Mouse (Mus musculus): Measurements from ENCODE around the gene Icam1. TPM values are rescaled to one million over a fixed set of nuclear protein-coding genes. Genes with fewer than 3 reads are reported as not detected.
"Not testable (repeated sequence)": the region's sequence is repeated elsewhere in the genome, so short reads cannot be mapped to it uniquely, and the experiment has no call there.

The Icam1 gene
- total RNA-seq, 2 experiments from 2014 or later, result 1.6 to 3.0 TPM

DNA sequence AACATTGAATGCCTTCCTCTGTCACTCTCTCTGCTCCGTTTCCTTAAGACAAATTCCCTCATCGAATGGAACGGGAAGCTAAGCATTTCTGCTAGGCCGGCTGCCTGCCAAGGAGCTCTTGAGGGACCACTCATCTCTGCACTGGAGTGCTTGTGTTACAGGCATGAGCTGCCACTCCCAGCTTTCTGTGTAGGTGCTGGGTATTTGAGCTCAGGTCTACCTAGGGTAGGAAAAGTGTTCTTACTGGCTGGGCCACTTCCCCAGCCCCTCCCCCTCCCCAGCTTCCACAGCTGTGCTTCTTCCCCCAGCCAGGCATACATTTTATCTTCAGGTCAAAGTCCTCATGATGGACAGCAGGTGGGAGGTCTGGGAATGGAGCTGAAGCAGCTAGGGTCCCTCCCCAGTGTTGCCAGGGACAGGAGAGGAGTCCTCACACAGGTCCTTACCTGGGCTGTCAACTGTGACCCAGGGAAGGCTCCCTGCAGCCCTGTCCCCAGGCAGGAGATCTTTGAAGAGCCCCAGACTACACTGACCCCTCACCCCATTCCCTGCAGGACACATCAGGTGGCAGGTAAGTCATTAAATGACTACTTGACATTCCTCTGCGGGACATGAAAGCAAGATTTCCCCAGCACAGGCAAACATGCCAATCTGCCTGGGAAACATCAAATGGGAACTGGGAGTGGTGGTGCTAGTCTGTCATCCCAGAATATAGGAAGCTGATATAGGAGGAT, 22.5 kb upstream of the Icam1 start:
- DNase-seq, result no peak

DNA sequence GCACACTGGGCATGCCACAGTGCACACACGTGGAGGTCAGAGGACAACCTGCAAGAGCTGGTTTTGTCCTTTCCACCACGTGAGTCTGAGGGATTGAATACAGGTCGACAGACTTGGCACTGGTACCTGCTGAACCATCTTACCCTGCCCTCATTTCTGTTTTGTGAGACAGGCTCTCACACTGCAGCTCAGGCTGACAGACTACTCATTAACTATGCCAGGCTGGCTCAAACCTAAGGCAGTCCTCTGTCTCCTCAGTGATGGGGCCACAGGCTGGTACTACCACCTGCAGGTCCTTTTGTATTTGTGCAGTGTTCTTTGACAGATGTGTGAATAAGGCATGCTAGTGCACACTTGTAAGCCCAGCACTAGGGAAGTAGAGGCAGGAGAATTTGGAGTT, 20.7 kb upstream of the Icam1 start:
- DNase-seq, result no peak

DNA sequence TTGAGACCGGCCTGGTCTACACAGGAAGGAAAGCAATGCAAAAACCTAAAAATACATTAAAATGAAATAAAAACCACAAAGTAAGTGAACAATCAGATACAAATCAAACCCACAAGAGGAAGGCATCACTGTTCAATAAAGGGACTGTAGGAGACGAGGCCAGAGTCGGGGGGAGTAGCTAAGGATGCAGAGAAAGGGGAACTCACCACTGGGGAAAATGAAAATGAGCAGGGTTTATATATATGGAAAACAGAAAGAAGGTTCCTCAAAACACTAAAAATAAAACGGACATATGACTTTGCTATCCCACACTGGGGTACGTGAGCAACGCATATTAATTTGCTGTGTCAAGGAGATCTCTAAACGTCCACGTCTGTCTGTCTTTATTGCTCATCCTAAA, 18.7 kb upstream of the Icam1 start:
- no peak for DNase-seq

DNA sequence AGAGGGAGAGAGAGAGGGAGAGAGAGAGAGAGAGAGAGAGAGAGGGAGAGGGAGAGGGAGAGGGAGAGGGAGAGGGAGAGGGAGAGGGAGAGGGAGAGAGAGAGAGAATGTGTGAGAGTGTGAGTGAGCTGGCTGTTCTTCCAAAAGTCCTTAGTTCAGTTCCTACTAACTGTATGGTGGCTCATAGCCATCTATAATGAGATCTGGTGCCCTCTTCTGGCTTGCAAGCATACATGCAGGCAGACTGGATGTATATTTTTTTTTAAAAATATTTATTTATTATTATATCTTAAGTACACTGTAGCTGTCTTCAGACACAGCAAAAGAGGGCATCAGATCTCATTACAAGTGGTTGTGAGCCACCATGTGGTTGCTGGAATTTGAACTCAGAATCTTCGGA, 17.4 kb upstream of the Icam1 start:
- not testable (repeated sequence) for DNase-seq

DNA sequence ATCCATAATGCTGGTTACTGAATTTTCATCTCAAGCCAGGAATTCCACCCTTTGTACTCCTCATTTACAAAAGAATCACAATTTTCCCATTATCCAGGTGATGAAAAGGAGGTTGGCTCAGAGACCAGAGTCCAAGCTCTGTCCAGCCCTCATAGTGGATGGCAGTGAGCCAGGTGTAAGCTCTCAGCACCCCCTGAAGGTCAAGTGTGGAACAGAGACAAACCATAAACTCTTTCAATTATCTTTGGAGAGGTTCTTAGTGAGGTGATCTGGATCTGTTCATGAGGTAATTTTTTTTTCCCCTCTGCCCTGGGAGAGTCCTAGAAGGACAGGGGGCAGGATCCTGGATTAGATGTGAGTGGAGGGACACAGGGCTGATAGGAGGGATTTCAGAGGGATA, 15.0 kb upstream of the Icam1 start:
- no peak for DNase-seq

DNA sequence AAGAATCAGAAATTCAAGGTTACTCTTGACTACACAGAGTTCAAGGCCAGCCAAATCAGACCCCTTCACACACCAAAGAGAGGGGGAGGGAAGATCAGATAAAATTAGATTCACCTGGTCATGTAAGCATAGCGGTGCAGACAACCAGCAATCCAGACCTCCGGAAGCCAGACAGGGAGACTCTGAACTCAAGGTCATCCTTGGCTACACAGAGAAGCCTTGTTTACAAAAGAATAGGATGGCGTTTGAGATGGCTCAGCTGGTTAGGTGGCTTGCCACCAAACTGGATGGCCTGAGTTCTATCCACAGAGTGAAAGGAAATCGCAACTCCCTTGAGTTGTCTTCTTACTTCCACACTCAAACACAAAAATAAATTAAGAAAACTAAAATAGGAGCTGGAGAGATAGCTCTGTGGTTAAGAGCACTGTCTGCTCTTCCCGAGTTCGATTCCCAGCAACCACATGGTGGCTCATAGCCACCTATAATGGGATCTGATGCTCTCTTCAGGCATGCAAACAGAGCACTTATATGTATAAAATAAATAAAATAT, 14.1 kb upstream of the Icam1 start:
- DNase-seq, result no peak

DNA sequence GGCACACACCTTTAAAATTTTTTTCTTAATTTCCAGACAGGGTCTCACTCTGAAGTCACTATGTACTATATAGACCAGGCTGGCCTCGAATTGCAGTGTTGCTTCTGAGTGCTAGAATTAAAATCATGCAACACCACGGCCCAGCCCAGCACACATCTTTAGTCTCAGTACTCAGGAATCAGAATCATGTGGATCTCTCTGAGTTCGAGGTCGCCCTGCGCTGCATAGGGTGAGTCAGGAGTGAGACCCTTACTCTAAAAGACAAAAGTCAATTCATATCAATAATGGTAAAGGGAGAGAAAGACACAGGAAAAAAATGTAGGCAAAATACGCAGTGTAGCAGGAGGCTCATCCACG, 13.5 kb upstream of the Icam1 start:
- DNase-seq, result no peak

DNA sequence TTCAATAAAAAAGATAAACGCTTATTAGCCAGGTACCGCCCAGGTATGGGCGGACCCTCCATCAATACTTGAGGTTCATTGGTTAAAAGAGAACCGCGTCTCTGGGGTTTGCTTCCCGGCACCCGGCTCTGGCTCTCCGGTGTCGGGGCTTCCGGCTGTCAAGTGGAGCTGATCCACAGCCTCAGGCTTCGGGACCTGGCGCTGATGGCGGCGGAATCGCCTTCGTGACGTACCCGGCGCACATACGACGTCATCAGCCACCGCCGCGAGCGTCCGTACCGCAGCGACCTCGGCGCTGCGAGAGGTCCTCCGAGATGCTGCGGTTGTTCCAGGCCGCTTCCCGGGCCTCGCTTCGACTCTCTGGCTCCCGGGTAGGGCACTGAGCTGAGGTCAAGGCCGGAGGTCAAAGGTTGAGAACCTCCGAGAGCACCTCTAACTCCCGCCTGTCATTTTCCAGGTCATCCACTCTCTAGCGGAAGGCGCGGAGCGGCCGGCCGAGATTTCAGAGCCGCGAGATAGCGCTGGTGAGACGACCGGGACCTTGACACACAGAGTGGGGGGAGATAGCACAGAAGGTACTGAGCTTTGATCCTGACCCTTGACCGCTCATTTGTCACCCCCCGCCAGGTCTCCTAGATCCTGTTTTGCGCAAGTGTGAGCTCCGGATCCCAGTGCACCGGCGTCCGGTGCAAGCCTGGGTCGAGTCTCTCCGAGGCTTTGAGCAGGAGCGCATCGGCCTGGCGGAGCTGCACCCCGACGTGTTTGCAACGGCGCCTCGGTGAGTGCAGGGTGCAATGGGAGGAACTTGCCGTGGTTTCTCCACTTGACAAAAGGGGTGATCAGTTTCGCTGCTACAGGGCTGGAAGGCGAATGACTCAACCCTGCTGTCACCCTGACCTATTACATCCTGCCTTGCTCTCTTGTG, 12.9 kb upstream of the Icam1 start, which contains the start of gene Mrpl4:
Gene Mrpl4, plus strand, starts transcription at position 112 of the 925 bp plus-strand sequence.
- peak; percentile 78 for DNase-seq

DNA sequence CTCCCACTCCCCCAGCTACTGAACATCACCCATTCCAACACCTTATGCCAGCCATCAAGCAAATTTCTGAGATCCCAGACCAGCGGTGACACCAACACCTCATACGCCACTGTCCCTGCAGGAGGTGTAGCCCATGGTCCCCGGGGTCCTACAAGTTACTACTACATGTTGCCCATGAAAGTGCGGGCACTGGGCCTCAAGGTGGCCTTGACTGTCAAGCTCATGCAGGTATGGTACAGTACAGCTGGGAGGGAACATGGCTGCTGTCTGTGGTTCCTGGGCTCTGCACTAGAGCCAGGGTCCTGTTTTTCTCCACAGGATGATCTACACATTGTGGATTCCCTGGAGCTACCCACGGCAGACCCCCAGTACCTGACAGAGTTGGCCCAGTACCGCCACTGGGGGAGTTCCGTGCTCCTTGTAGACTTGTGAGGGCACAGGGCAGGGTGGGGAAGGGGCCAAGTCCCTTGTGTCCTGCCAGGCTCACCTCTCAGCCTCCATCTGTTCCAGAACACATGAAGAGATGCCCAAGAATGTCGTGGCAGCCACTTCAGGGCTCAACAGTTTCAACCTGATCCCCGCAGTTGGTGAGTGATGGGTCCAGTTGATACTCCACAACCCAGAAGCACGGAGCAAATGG, 8.4 kb upstream of the Icam1 start:
- DNase-seq, result no peak

DNA sequence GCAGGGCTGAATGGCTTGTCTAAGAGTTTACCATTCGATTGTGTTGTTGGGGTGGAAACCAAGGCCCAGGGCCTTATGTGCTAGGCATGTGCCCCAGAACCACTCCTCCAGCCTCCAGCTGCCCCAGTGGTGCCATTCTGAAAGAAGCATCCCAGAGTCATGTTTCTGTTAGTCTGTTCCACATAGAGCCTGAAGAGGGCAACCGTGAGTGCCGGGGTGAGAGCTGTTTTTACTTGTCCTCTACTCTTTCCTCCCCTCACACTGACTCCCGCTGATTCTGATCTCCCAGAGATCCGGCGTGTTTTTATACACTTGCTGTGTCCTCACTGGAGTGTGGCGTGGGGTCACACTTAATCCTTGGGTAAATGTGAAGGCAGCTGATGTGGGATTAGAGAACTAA, 7.8 kb upstream of the Icam1 start:
- DNase-seq, result no peak

DNA sequence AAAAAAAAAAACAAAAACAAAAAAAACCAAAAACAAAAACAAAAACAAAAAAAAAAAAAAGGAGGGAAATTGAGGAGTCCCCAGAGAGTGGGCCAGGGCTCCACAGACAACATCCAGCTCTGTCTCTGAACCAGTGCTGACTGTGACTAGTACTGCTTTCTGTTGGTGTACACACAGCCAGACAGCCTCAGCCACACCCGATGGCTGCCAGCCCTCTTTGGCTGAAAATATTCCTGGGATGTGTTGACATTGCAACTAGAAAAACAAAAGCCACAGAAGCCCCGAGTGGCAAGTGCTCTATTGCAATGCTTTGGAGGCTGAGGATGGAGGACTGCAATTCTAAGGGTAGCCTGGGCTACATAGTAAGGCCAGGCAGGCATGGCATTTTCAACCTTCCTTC, 5.4 kb upstream of the Icam1 start:
- peak; percentile 54 for DNase-seq

DNA sequence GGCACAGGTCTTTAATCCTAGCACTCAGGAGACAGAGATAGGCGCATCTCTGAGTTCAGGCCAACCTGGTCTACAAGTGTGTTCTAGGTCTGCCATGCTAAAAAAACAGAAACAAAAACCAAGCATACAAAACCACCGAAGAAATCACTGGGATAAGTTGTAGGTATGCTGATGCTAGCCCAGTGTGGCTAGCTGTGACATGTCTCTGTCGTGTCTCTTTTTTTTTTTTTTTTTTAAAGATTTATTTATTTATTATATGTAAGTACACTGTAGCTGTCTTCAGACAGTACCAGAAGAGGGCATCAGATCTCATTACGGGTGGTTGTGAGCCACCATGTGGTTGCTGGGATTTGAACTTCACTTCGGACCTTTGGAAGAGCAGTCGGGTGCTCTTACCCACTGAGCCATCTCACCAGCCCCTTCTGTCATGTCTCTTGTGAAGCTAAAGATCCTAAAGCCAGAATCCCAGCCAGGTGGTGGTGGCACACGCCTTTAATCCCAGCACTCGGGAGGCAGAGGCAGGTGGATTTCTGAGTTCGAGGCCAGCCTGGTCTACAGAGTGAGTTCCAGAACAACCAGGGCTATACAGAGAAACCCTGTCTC, 4.7 kb upstream of the Icam1 start:
- not testable (repeated sequence) for DNase-seq

DNA sequence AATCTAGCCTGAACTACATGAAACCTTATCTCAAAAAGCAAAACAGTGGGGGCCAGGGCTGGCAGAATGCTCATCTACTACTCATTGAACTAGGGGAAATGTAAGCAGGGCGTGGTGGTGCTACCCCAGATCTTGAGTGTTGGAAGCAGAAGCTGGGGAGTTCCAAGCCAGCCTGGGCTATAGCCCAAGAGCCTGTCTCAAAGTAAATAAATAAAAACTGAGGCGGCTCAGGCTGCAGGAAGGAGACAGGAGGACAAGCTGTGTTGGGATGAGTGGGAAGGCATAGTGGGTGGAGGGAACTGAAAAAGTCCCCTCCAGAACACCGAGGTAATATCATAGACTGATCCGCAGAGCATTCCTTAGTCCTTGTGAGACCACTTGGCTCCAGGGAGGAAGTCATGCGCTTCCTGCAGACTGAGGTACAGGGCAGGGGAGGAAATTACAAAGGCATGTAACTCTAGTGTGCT, 3.9 kb upstream of the Icam1 start:
- no peak for DNase-seq

DNA sequence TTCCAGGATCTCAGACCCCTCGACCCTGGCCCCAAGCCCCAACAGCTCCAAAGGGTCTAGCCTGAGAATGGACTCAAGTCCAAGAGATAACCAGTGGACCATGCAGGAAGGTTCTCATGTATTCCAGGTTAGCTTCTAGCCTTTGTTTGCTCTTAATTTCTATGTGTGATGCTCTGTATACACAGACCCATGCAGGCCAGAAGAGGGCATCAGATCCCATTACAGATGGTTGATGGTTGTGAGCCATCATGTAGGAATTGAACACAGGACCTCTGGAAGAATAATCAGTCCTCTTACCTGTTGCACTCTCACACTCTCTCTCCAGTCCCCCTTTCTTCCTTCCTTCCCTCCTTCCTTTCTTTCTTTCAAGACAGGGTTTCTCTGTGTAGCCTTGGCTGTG, 3.4 kb upstream of the Icam1 start:
- DNase-seq, result no peak

DNA sequence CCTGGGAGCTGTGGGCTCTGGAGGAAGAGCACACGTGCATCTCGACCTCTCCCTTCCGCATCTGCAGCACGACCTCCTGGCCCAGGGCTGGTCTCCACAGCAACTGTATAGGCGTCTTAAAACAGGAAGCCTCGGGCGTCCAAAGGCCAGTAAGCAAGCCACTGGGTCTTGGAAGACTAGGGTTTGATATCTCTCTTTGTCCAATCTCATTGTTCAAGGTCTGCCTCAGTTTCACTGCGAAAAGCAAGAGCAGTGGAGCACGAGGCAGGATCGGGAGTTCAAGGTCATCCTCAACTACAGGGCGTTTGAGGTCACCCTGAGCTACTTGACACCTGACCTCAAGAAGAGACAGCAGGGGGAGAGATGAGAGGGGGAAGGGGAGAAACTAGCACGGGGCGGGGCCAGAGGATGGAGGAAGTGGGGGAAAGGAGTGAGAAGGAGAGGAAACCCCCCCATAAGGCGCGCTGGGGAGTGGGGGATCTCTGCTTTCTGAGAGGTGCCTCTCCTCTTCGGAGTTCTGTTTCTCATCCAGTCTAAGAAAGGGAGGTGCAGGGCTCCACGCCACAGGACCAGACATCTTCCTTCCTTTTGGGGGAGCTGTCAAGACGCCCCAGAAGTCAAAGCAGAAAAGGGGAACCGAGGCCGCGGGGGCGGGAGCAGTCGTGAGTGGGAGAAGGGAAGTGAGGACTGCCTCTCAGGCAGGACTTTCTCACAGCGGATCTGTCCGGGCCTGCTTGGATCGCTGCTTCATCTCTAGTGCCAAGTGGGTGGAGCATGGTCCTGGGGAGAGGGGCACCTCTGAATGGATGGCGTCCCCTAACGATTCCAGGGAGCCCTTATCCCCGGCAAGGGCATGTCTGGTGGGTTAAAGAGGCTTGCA, 854 bp upstream of the Icam1 start:
- peak; percentile 62 for DNase-seq

DNA sequence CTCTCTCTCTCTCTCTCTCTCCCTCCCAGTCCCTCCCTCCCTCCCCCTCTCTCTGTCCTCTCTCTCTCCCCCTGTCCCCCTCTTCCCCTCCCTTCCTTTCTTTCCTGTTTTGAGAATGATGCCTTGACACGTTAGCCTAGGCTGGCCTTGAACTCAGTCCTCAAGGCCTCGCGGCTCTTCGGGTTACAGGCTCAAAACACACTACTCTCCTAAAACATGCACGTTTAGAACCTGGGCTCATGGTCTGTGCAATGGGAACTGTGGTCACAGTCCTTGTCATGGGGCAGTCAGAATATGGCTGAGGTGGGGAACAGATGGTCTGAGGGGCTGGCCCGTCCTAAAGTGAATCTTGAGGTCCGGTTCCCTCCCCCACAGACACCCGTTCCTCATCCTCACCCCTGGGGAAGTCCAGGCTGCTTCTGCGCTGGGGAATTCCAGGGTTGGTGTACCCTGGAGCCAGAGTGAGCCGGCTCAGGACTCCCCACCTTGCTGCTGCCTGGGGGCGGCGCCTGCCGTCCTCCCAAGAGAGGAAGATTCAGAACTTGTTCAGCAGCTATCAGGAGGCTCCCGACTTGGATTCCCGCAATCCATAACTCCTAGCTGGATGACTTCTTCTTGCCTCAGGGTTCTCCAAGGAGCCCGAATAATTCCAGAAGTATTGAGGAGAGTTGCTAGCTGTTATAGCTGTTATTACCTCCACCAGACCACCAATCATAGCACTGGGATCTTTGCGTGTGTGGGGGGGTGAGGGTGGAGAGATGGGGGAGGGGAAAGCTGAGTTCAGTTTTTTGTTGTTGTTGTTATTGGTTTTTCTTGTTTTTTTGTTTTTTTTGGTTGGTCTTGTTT, 769 bp downstream of the Icam1 start:
- DNase-seq, result no peak

DNA sequence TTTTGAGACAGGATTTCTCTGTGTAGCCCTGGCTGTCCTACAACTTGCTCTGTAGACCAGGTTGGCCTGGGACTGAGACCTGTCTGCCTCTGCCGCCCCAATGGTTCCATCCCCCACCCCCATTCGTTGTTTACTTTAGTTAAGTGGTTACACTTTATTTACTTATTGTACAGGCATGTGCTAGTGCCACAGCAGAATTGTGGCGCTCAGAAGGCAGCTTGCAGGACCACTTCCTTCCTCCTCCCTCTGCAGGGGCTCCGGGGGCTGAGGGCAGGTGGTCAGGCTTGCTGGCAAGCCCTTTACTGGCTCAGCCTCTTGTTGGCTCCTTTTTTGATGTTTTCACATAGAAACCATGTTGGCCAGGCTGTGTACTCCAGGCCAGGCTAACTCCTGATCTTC, 1.4 kb downstream of the Icam1 start:
- DNase-seq, result no peak

DNA sequence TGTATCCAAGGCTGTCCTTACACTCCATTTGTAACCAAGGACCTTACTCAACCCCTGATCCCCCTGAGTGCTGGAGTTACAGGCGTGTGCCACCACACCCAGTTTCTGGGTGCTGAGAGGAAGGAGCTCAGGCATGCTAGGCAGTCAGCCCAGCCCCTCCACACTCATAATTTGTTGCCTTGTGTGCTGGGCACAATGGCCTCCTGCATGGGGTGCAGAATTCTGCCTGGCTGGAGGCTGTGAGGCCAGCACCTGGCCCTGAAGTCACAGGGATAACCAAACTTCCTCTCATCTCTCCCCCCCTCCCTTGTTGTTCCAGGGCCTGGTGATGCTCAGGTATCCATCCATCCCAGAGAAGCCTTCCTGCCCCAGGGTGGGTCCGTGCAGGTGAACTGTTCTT, 2.8 kb downstream of the Icam1 start:
- DNase-seq, result no peak

DNA sequence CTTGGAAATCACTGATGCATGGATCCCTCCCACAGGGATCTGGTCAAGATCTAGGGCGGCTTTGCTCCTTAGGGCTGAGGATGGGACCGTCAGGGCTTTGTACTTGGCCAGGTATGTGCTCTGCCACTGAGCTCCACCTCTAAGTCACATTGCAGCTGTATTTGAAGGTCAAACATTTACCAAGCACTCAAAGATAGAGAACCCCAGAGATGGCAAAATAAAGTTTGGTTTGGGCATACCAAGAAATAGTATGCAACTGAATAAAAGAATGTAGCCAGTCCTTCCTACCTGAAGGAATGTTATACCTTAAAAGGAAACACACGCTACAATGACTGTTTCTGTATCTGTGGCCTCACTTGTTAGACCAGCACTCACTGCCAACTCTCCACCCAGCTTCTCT, 5.6 kb downstream of the Icam1 start:
- DNase-seq, result no peak

DNA sequence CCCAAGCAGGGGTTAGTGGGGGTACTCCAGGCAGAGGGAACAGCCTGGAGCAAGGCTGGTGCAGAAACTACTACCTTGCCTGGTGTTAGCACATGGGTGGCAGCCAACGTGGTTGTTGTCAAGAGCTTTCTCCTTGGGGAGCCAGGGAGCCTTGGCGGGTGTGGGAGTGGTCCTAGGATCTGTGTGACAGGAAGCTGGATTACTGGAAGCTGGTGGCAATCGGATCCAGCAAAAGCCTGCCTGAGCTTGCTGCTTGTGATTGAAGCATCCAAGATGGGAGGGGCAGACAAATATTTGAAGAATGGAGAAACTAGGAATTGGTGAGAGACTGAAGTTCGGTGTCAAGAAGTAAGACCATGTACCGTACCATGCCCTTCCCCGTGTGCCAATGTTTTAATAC, 6.5 kb downstream of the Icam1 start:
- no peak for DNase-seq

Measured in gastrocnemius, postnatal 25 days (tissue).